Mouse (Mus musculus) MEL (cell line): ENCODE data around the gene Dll1. TPM values are rescaled to one million over a fixed set of nuclear protein-coding genes. Genes with fewer than 3 reads are reported as not detected.

ENCODE experiments used
- DNase-seq: peaks from one replicate; pipeline ENCODE4 v3.0.0; 2011; ENCODE audit warnings: low read depth, low spot score
- H3K27ac ChIP-seq: 2 replicates; pipeline ENCODE4 v1.5.1; 2012; ENCODE audit warnings: low read depth, mild to moderate bottlenecking, control low read depth, low read length, moderate library complexity; ENCODE audit not compliant: control insufficient read depth
- H3K27me3 ChIP-seq, 2 experiments: fragments of 150-350 bp in 1 of 2; sonication (generic) in 1 of 2; 2 replicates each; pipeline ENCODE4 v1.6.1; 2012; ENCODE audit warnings: low read length in 2 of 2, mild to moderate bottlenecking in 2 of 2, improper control_type of control experiment in 1 of 2, moderate library complexity in 1 of 2; ENCODE audit not compliant: insufficient read depth in 2 of 2, control insufficient read depth in 1 of 2
- H3K36me3 ChIP-seq, 2 experiments: 2 replicates each; pipeline ENCODE4 v1.6.1; 2012 to 2014; ENCODE audit warnings: low read length in 2 of 2, improper control_type of control experiment in 1 of 2, inconsistent platforms in 1 of 2, mild to moderate bottlenecking in 1 of 2; ENCODE audit not compliant: insufficient read depth in 2 of 2, control insufficient read depth in 1 of 2
- H3K4me1 ChIP-seq, 2 experiments: fragments of 150-350 bp in 1 of 2; sonication (generic) in 1 of 2; 2 replicates each; pipeline ENCODE4 v1.6.1; 2012; ENCODE audit warnings: low read length in 2 of 2, improper control_type of control experiment in 1 of 2, mild to moderate bottlenecking in 1 of 2; ENCODE audit not compliant: insufficient read depth in 2 of 2, control insufficient read depth in 1 of 2
- H3K4me3 ChIP-seq, 2 experiments: fragments of 150-350 bp in 1 of 2; sonication (generic) in 1 of 2; 2 replicates each; pipeline ENCODE4 v1.5.1; 2012; ENCODE audit warnings: low read depth in 2 of 2, low read length in 2 of 2, mild to moderate bottlenecking in 2 of 2, moderate library complexity in 2 of 2, control low read depth in 1 of 2, improper control_type of control experiment in 1 of 2; ENCODE audit not compliant: control insufficient read depth in 1 of 2, insufficient read depth in 1 of 2
- H3K79me2 ChIP-seq: 2 replicates; pipeline ENCODE4 v1.6.1; 2012; ENCODE audit warnings: mild to moderate bottlenecking, low read length, moderate library complexity; ENCODE audit not compliant: control insufficient read depth, poor library complexity, insufficient read depth
- H3K9ac ChIP-seq: 2 replicates; pipeline ENCODE4 v1.6.1; 2012; ENCODE audit warnings: low read depth, mild to moderate bottlenecking, control low read depth, low read length, moderate library complexity; ENCODE audit not compliant: control insufficient read depth, poor library complexity, severe bottlenecking
- H3K9me3 ChIP-seq: fragments of 150-350 bp; sonication (generic); replicated peaks from 2 replicates; pipeline ENCODE4 v1.6.1; 2012; ENCODE audit warnings: mild to moderate bottlenecking, low read length, improper control_type of control experiment, moderate library complexity; ENCODE audit not compliant: insufficient read depth
- CHD2 ChIP-seq: IDR thresholded peaks from 2 replicates; pipeline ENCODE4 v1.6.1; 2011; ENCODE audit warnings: low read length, improper control_type of control experiment
- EP300 ChIP-seq, 2 experiments: IDR thresholded peaks; 2 replicates each; pipeline ENCODE4 v1.6.1; 2011; ENCODE audit warnings: improper control_type of control experiment in 2 of 2, low read length in 2 of 2, low read depth in 1 of 2, mild to moderate bottlenecking in 1 of 2
- ETS1 ChIP-seq: IDR thresholded peaks from 2 replicates; pipeline ENCODE4 v1.6.1; 2012; ENCODE audit warnings: low read depth, mild to moderate bottlenecking, inconsistent platforms, low read length, improper control_type of control experiment, moderate library complexity
- GABPA ChIP-seq: IDR thresholded peaks from 2 replicates; pipeline ENCODE4 v1.6.1; 2012; ENCODE audit warnings: low read depth, mild to moderate bottlenecking, inconsistent platforms, low read length, improper control_type of control experiment, moderate library complexity
- GATA1 ChIP-seq: IDR thresholded peaks from 2 replicates; pipeline ENCODE4 v1.6.1; 2011; ENCODE audit warnings: low read depth, low read length, improper control_type of control experiment
- JUND ChIP-seq: IDR thresholded peaks from 2 replicates; pipeline ENCODE4 v1.6.1; 2011; ENCODE audit warnings: low read depth, mild to moderate bottlenecking, improper control_type of control experiment, low read length
- MAZ ChIP-seq: IDR thresholded peaks from 2 replicates; pipeline ENCODE4 v1.6.1; 2012; ENCODE audit warnings: low read depth, mild to moderate bottlenecking, inconsistent platforms, low read length, improper control_type of control experiment
- MEF2A ChIP-seq: IDR thresholded peaks from 2 replicates; pipeline ENCODE4 v1.6.1; 2014; ENCODE audit warnings: low read depth, mild to moderate bottlenecking, inconsistent platforms, low read length, improper control_type of control experiment; ENCODE audit not compliant: poor library complexity, insufficient replicate concordance, severe bottlenecking; ENCODE audit errors: extremely low read depth
- MXI1 ChIP-seq: IDR thresholded peaks from 2 replicates; pipeline ENCODE4 v1.6.1; 2011; ENCODE audit warnings: mild to moderate bottlenecking, low read depth, low read length, improper control_type of control experiment
- NELFE ChIP-seq: IDR thresholded peaks from 2 replicates; pipeline ENCODE4 v1.6.1; 2011; ENCODE audit warnings: low read depth, low read length, improper control_type of control experiment
- NRF1 ChIP-seq: IDR thresholded peaks from 2 replicates; pipeline ENCODE4 v1.6.1; 2014; ENCODE audit warnings: low read depth, mild to moderate bottlenecking, inconsistent platforms, low read length, improper control_type of control experiment, moderate library complexity; ENCODE audit not compliant: poor library complexity, insufficient read depth, severe bottlenecking
- POLR2A ChIP-seq, 2 experiments: IDR thresholded peaks; 2 replicates each; pipeline ENCODE4 v1.6.1; 2011 to 2012; ENCODE audit warnings: low read length in 2 of 2, mild to moderate bottlenecking in 2 of 2, control low read depth in 1 of 2, improper control_type of control experiment in 1 of 2, low read depth in 1 of 2, moderate library complexity in 1 of 2; ENCODE audit not compliant: control insufficient read depth in 1 of 2, insufficient read depth in 1 of 2, poor library complexity in 1 of 2
- RAD21 ChIP-seq: IDR thresholded peaks from 2 replicates; pipeline ENCODE4 v1.6.1; 2011; ENCODE audit warnings: mild to moderate bottlenecking, low read depth, low read length, improper control_type of control experiment
- RCOR1 ChIP-seq: IDR thresholded peaks from 2 replicates; pipeline ENCODE4 v1.6.1; 2012; ENCODE audit warnings: low read depth, mild to moderate bottlenecking, inconsistent platforms, low read length, improper control_type of control experiment
- SIN3A ChIP-seq: IDR thresholded peaks from 2 replicates; pipeline ENCODE4 v1.6.1; 2012; ENCODE audit warnings: low read length, improper control_type of control experiment, inconsistent platforms
- SMC3 ChIP-seq: IDR thresholded peaks from 2 replicates; pipeline ENCODE4 v1.6.1; 2011; ENCODE audit warnings: low read depth, low read length, improper control_type of control experiment
- TCF12 ChIP-seq: IDR thresholded peaks from 2 replicates; pipeline ENCODE4 v1.6.1; 2014; ENCODE audit warnings: low read depth, mild to moderate bottlenecking, inconsistent platforms, low read length, improper control_type of control experiment, moderate library complexity
- UBTF ChIP-seq: IDR thresholded peaks from 2 replicates; pipeline ENCODE4 v1.6.1; 2012; ENCODE audit warnings: low read depth, mild to moderate bottlenecking, inconsistent platforms, low read length, improper control_type of control experiment, moderate library complexity, borderline replicate concordance; ENCODE audit not compliant: insufficient read depth
- USF2 ChIP-seq, 2 experiments: IDR thresholded peaks; 2 replicates each; pipeline ENCODE4 v1.6.1; 2011 to 2012; ENCODE audit warnings: improper control_type of control experiment in 2 of 2, low read length in 2 of 2, borderline replicate concordance in 1 of 2, inconsistent platforms in 1 of 2, low read depth in 1 of 2, mild to moderate bottlenecking in 1 of 2; ENCODE audit not compliant: insufficient read depth in 1 of 2
- ZC3H11A ChIP-seq: IDR thresholded peaks from 2 replicates; pipeline ENCODE4 v1.6.1; 2012; ENCODE audit warnings: low read depth, mild to moderate bottlenecking, inconsistent platforms, low read length, improper control_type of control experiment
- ZMIZ1 ChIP-seq: IDR thresholded peaks from 2 replicates; pipeline ENCODE4 v1.6.1; 2012; ENCODE audit warnings: low read depth, mild to moderate bottlenecking, inconsistent platforms, low read length, improper control_type of control experiment, moderate library complexity
- ZNF384 ChIP-seq: IDR thresholded peaks from 2 replicates; pipeline ENCODE4 v1.6.1; 2012; ENCODE audit warnings: low read depth, mild to moderate bottlenecking, inconsistent platforms, low read length, improper control_type of control experiment
- polyA plus RNA-seq, 2 experiments: library from polyadenylated mRNA; stranded (reverse) in 1 of 2; unstranded in 1 of 2; fragments of >175 nt in 1 of 2; fragments of >200 nt in 1 of 2; gene quantifications; 2 replicates each; pipeline versions ENCODE4 v1.2.1 to v1.2.4; 2012; ENCODE audit warnings: low replicate concordance in 2 of 2, low read depth in 1 of 2; ENCODE audit not compliant: insufficient read length in 2 of 2, insufficient read depth in 1 of 2, missing spikeins in 1 of 2
- total RNA-seq: library from RNA; depleted of rRNA; stranded (reverse); fragments of 300-350 nt; gene quantifications from 2 replicates; pipeline ENCODE4 v1.2.3, GENCODE M21; 2012

The Dll1 gene
- total and polyA plus RNA-seq, 3 experiments, result not detected

DNA sequence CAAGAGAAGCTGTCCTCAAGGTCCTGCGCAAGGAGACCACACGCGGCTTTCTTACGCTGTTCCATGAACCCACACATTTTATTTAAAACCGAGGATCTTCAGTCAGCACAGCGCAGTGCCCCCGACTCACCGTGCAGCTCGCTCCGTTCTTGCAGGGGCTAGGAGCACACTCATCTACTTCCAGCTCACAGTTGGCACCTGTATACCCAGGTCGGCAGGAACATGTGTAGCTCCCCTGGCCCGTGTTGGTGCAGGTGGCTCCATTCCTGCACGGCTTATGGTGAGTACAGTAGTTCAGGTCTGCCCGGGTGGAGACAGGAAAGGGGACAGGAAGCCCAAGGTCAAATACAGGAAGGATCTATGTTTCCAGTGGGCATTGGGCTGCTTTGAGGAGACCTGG lies 6.3 kb downstream of the Dll1 start:
- 0 out of 4 replicates have a peak, but pooled peaks cover 0 to 2% of the 10 kb centered on the region in 2 experiments for H3K27me3 ChIP-seq
- TF ChIP-seq RCOR1, result no peak
- TF ChIP-seq JUND, result no peak
- no peak for TF ChIP-seq ZNF384
- TF ChIP-seq UBTF, result no peak
- TF ChIP-seq MXI1, result no peak
- TF ChIP-seq ZMIZ1, result no peak
- no peak for TF ChIP-seq RAD21
- no peak for TF ChIP-seq EP300 (IDR thresholded peaks at IDR 0.05; ENCODE audit: low read depth in 1 of 2, low read length in 2 of 2)
- no peaks in the 10 kb centered on the region for H3K9me3 ChIP-seq
- no peak overlapping the region for H3K27ac ChIP-seq
- no peak overlapping the region for H3K4me3 ChIP-seq
- H3K36me3 ChIP-seq, result no peaks in the 10 kb centered on the region
- no peaks in the 10 kb centered on the region for H3K79me2 ChIP-seq
- H3K9ac ChIP-seq, result no peak overlapping the region
- H3K4me1 ChIP-seq, result no peaks in the 10 kb centered on the region
- DNase-seq, result no peak

DNA sequence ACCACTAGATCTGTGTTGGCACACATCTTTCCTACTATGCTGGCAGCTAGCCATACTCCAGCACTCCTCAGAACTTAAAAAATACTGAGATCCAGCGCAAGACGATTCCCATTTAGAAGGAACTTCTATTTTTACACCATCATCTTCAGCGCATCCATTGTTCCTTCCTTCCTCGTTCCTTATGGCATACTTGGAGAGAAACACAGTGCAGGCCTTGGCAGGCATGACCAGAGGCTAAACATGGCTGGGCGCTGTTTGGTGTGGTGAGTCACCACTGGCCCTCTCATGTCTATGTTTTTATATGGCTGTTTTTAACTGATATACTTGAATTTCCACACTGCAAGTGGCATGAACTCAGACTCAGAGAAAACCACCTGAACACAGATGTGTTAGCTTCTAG lies 11.0 kb downstream of the Dll1 start:
- no peaks in the 10 kb centered on the region for H3K4me1 ChIP-seq
- no peak for DNase-seq
- H3K4me3 ChIP-seq, result no peak overlapping the region
- peaks cover 0 to 3% of the 10 kb centered on the region in 2 experiments; a peak in 1 of 4 replicates for H3K27me3 ChIP-seq
- no peaks in the 10 kb centered on the region for H3K36me3 ChIP-seq
- no peak for TF ChIP-seq MEF2A
- no peak for TF ChIP-seq NELFE
- TF ChIP-seq CHD2, result no peak
- no peak for TF ChIP-seq UBTF
- TF ChIP-seq NRF1, result no peak
- TF ChIP-seq GABPA, result no peak
- no peak for TF ChIP-seq MAZ
- no peak for TF ChIP-seq POLR2A (IDR thresholded peaks at IDR 0.05; ENCODE audit: control insufficient read depth in 1 of 2, insufficient read depth in 1 of 2, low read depth in 1 of 2, low read length in 2 of 2, poor library complexity in 1 of 2)
- no peak for TF ChIP-seq GATA1
- no peaks in the 10 kb centered on the region for H3K9me3 ChIP-seq
- no peak overlapping the region for H3K9ac ChIP-seq
- H3K79me2 ChIP-seq, result no peaks in the 10 kb centered on the region
- H3K27ac ChIP-seq, result no peak overlapping the region

GRCm38 (mm10) chr17:15363656-15364055 lies 13.0 kb downstream of the Dll1 start:
- H3K36me3 ChIP-seq, result no peaks in the 10 kb centered on the region
- no peaks in the 10 kb centered on the region for H3K4me1 ChIP-seq
- no peak for DNase-seq
- no peak overlapping the region for H3K4me3 ChIP-seq
- H3K27ac ChIP-seq, result no peak overlapping the region
- H3K9ac ChIP-seq, result no peak overlapping the region
- H3K79me2 ChIP-seq, result no peaks in the 10 kb centered on the region
- peaks cover 0 to 2% of the 10 kb centered on the region in 2 experiments; a peak in 1 of 4 replicates for H3K27me3 ChIP-seq
- no peaks in the 10 kb centered on the region for H3K9me3 ChIP-seq
- TF ChIP-seq POLR2A (IDR thresholded peaks at IDR 0.05; ENCODE audit: control insufficient read depth in 1 of 2, insufficient read depth in 1 of 2, low read depth in 1 of 2, low read length in 2 of 2, poor library complexity in 1 of 2) (no peak), ETS1 (no peak), SMC3 (no peak), NRF1 (no peak), USF2 (IDR thresholded peaks at IDR 0.05; ENCODE audit: borderline replicate concordance in 1 of 2, insufficient read depth in 1 of 2, low read depth in 1 of 2, low read length in 2 of 2) (no peak), NELFE (no peak), EP300 (IDR thresholded peaks at IDR 0.05; ENCODE audit: low read depth in 1 of 2, low read length in 2 of 2) (no peak), ZMIZ1 (no peak), SIN3A (no peak), ZC3H11A (no peak), GATA1 (no peak), TCF12 (no peak)
